Comparison of ENCODE assay signal across 16 mouse cellular contexts in the genomic region with DNA sequence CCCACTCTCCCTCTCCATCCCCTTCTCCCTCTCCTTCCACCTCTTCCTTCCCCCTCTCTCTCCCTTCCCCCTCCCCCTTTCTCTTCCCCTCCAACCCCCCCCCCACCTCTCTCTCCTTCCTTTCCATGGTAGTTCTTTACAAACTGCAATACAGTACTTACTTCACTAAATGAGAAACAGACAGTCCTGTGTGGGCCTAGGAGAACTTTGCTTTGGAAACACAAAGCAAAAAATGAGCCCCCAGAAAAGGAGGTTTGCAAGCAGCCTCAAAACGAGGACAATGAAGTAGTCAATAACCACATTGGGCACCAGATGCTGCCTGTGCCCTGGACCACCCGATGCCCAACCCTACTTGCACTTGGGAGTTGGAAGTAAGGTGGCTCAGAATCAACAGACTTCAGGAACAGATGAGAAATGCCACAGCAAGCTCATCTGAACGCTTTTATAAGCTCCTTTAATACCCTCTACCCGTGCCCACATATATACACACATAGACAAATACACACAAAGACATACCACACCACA.
DNase-seq lines count a peak whose midpoint lies in the region; ATAC-seq lines count a peak whose summit lies in the region.
"Had no signal": no experiment of that assay in that cellular context is flagged by ENCODE, and none has a peak within 500 bp of the region (broad histone marks: within the 10 kb centered on the region; RNA-seq: fewer than 3 reads in every experiment).

No protein-coding gene starts in this region.

- H3K9ac ChIP-seq in forebrain, embryonic 11.5 days (ENCODE audit: low read length): no peak overlapping the region
- H3K9ac ChIP-seq in forebrain, embryonic 16.5 days (replicated peaks; ENCODE audit: low read depth, low read length): no peak overlapping the region; the same call in 1 of the 2 replicates
- H3K9ac ChIP-seq in embryonic facial prominence, embryonic 14.5 days (ENCODE audit: low read depth, low read length): no peak overlapping the region
- no peak overlapping the region for H3K9ac ChIP-seq in limb, embryonic 12.5 days (replicated peaks)
- H3K9ac ChIP-seq in neural tube, embryonic 12.5 days: no peak overlapping the region
- H3K9ac ChIP-seq: heart, embryonic 15.5 days; liver, embryonic 12.5 days had no signal

- H3K36me3 ChIP-seq in forebrain, embryonic 11.5 days (ENCODE audit: control insufficient read depth, insufficient read depth, low read length): no peaks in the 10 kb centered on the region
- H3K36me3 ChIP-seq in forebrain, embryonic 16.5 days (ENCODE audit: control insufficient read depth, insufficient read depth): no peaks in the 10 kb centered on the region
- H3K36me3 ChIP-seq in embryonic facial prominence, embryonic 14.5 days (ENCODE audit: control insufficient read depth, insufficient read depth, low read length): no peaks in the 10 kb centered on the region
- no peaks in the 10 kb centered on the region for H3K36me3 ChIP-seq in limb, embryonic 12.5 days
- no peaks in the 10 kb centered on the region for H3K36me3 ChIP-seq in neural tube, embryonic 12.5 days
- H3K36me3 ChIP-seq: heart, embryonic 15.5 days; liver, embryonic 12.5 days had no signal

- peaks cover 12% of the 10 kb centered on the region for H3K4me1 ChIP-seq in forebrain, embryonic 11.5 days (replicated peaks; ENCODE audit: control insufficient read depth, insufficient read depth, low read length)
- H3K4me1 ChIP-seq in forebrain, embryonic 16.5 days (replicated peaks; ENCODE audit: control insufficient read depth, insufficient read depth, low read length): peaks cover 12% of the 10 kb centered on the region
- peaks cover 14% of the 10 kb centered on the region for H3K4me1 ChIP-seq in embryonic facial prominence, embryonic 14.5 days (ENCODE audit: control insufficient read depth, insufficient read depth, low read length)
- H3K4me1 ChIP-seq in limb, embryonic 12.5 days (replicated peaks): peaks cover 28% of the 10 kb centered on the region
- H3K4me1 ChIP-seq in neural tube, embryonic 12.5 days: peaks cover 23% of the 10 kb centered on the region
- H3K4me1 ChIP-seq: liver, embryonic 12.5 days had no signal

- H3K4me3 ChIP-seq in forebrain, embryonic 11.5 days (ENCODE audit: low read depth, low read length): no peak overlapping the region
- H3K4me3 ChIP-seq in forebrain, embryonic 16.5 days (replicated peaks; ENCODE audit: low read length): no peak overlapping the region
- no peak overlapping the region for H3K4me3 ChIP-seq in embryonic facial prominence, embryonic 14.5 days (ENCODE audit: low read depth, low read length)
- no peak overlapping the region for H3K4me3 ChIP-seq in limb, embryonic 12.5 days (replicated peaks)
- H3K4me3 ChIP-seq in neural tube, embryonic 12.5 days: no peak overlapping the region
- H3K4me3 ChIP-seq: erythroblast, embryonic 14.5 days; heart, embryonic 15.5 days; liver, embryonic 12.5 days had no signal

- DNase-seq in forebrain, embryonic 11.5 days (ENCODE audit: low spot score): peak; percentile 43
- no peak for DNase-seq in embryonic facial prominence, embryonic 14.5 days (ENCODE audit: low spot score)
- DNase-seq in frontal cortex, postnatal 14 days (ENCODE audit: low spot score in 2 of 2): no peak
- DNase-seq in cerebellum, postnatal 4 days (ENCODE audit: low spot score in 2 of 2): no peak
- no peak for DNase-seq in cerebellum, postnatal 36 days
- DNase-seq: adrenal gland, adult 8-10 months; cerebellum, postnatal 14 days; gastrocnemius, postnatal 10 days; layer of hippocampus, postnatal 36 days had no signal

- H3K4me2 ChIP-seq in forebrain, embryonic 11.5 days (ENCODE audit: low read depth, low read length, severe bottlenecking): no peak overlapping the region
- H3K4me2 ChIP-seq in forebrain, embryonic 16.5 days (ENCODE audit: low read length): no peak overlapping the region
- no peak overlapping the region for H3K4me2 ChIP-seq in embryonic facial prominence, embryonic 14.5 days (ENCODE audit: low read depth, low read length)
- H3K4me2 ChIP-seq in limb, embryonic 12.5 days: no peak overlapping the region
- H3K4me2 ChIP-seq in neural tube, embryonic 12.5 days (replicated peaks): peak overlapping the region; percentile 36
- H3K4me2 ChIP-seq: heart, embryonic 15.5 days; liver, embryonic 12.5 days had no signal

- WGBS in forebrain, embryonic 11.5 days: 71% methylated on average over 4 of the region's 4 CpGs
- 36% methylated on average over 4 of the region's 4 CpGs for WGBS in forebrain, embryonic 16.5 days
- 47% methylated on average over 4 of the region's 4 CpGs for WGBS in embryonic facial prominence, embryonic 14.5 days
- WGBS in limb, embryonic 12.5 days: 53% methylated on average over 4 of the region's 4 CpGs
- 54% methylated on average over 4 of the region's 4 CpGs for WGBS in neural tube, embryonic 12.5 days

- H3K9me3 ChIP-seq in forebrain, embryonic 11.5 days (ENCODE audit: control insufficient read depth, low read length): peaks cover 2% of the 10 kb centered on the region; the same call in 1 of the 2 replicates
- 0 out of 2 replicates have a peak, but pooled peaks cover 2% of the 10 kb centered on the region for H3K9me3 ChIP-seq in forebrain, embryonic 16.5 days (ENCODE audit: control insufficient read depth, low read length)
- peaks cover 6% of the 10 kb centered on the region; the same call in 1 of the 2 replicates for H3K9me3 ChIP-seq in embryonic facial prominence, embryonic 14.5 days (ENCODE audit: control insufficient read depth, low read length)
- peaks cover 17% of the 10 kb centered on the region; the same call in 1 of the 2 replicates for H3K9me3 ChIP-seq in limb, embryonic 12.5 days
- peaks cover 9% of the 10 kb centered on the region; the same call in 1 of the 2 replicates for H3K9me3 ChIP-seq in neural tube, embryonic 12.5 days
- H3K9me3 ChIP-seq: heart, embryonic 15.5 days had no signal

- peak overlapping the region; percentile 84; the same call in 1 of the 2 replicates for H3K27ac ChIP-seq in forebrain, embryonic 11.5 days (ENCODE audit: low read depth, low read length)
- no peak overlapping the region; the same call in 1 of the 2 replicates for H3K27ac ChIP-seq in forebrain, embryonic 16.5 days (ENCODE audit: low read length)
- H3K27ac ChIP-seq in embryonic facial prominence, embryonic 14.5 days (replicated peaks; ENCODE audit: low read depth, low read length): peak overlapping the region; percentile 81; the same call in 1 of the 2 replicates
- H3K27ac ChIP-seq in limb, embryonic 12.5 days: peak overlapping the region; percentile 92
- peak overlapping the region; percentile 84 for H3K27ac ChIP-seq in neural tube, embryonic 12.5 days

- no peaks in the 10 kb centered on the region for H3K27me3 ChIP-seq in forebrain, embryonic 11.5 days (ENCODE audit: control insufficient read depth, insufficient read depth, low read length)
- H3K27me3 ChIP-seq in forebrain, embryonic 16.5 days (replicated peaks; ENCODE audit: control insufficient read depth, insufficient read depth, low read length): no peaks in the 10 kb centered on the region
- H3K27me3 ChIP-seq in embryonic facial prominence, embryonic 14.5 days (replicated peaks; ENCODE audit: control insufficient read depth, insufficient read depth, low read length): no peaks in the 10 kb centered on the region
- no peaks in the 10 kb centered on the region for H3K27me3 ChIP-seq in limb, embryonic 12.5 days
- H3K27me3 ChIP-seq in neural tube, embryonic 12.5 days (replicated peaks): no peaks in the 10 kb centered on the region
- H3K27me3 ChIP-seq: heart, embryonic 15.5 days had no signal

- ATAC-seq in forebrain, embryonic 11.5 days (replicated peaks; ENCODE audit: low FRiP score): no peak
- ATAC-seq in forebrain, embryonic 16.5 days: no peak; the same call in 1 of the 2 replicates
- 0 out of 2 replicates have a peak, but pooled peaks have one; percentile 24 for ATAC-seq in embryonic facial prominence, embryonic 14.5 days (ENCODE audit: low read depth)
- no peak for ATAC-seq in limb, embryonic 12.5 days (ENCODE audit: insufficient number of reproducible peaks, insufficient read depth, low FRiP score, low TSS enrichment, low read depth)
- no peak for ATAC-seq in neural tube, embryonic 12.5 days (ENCODE audit: low FRiP score, low read depth)
- ATAC-seq: inflammation-experienced regulatory T-cells, adult 6 months; liver, embryonic 12.5 days had no signal
